Mouse (Mus musculus) lung, postnatal 14 days (tissue): Measurements from ENCODE around the gene Ube2t.

ENCODE experiments used
- DNase-seq: peaks from one replicate; pipeline ENCODE4 v3.0.0; 2021

The Ube2t gene

GRCm38 (mm10) chr1:134962053-134962803, at the start of gene Ube2t:
Gene Ube2t, plus strand, starts transcription at chr1:134962565.
- peak; percentile 96 for DNase-seq

GRCm38 (mm10) chr1:134913535-134913934, 48.8 kb upstream of the Ube2t start:
- peak; percentile 24 for DNase-seq

GRCm38 (mm10) chr1:134915421-134915820, 46.9 kb upstream of the Ube2t start:
- DNase-seq: no peak

- no peak for DNase-seq
These were observed 43.4 kb upstream of the Ube2t start for GRCm38 (mm10) chr1:134919010-134919409.

GRCm38 (mm10) chr1:134932431-134932830, 29.9 kb upstream of the Ube2t start:
- no peak for DNase-seq

GRCm38 (mm10) chr1:134936335-134936734, 26.0 kb upstream of the Ube2t start:
- DNase-seq: no peak

- no peak for DNase-seq
These were observed 24.1 kb upstream of the Ube2t start for GRCm38 (mm10) chr1:134938233-134938632.

- DNase-seq: no peak
These were observed 21.5 kb upstream of the Ube2t start for GRCm38 (mm10) chr1:134940863-134941262.

GRCm38 (mm10) chr1:134942898-134943297, 19.5 kb upstream of the Ube2t start:
- DNase-seq: no peak

GRCm38 (mm10) chr1:134947590-134947989, 14.8 kb upstream of the Ube2t start:
- DNase-seq: no peak

- DNase-seq: no peak
These were observed 12.4 kb upstream of the Ube2t start for GRCm38 (mm10) chr1:134949946-134950345.

GRCm38 (mm10) chr1:134955050-134955636, 7.2 kb upstream of the Ube2t start:
- DNase-seq: no peak

GRCm38 (mm10) chr1:134955637-134956176, 6.7 kb upstream of the Ube2t start, which contains the start of gene Ppp1r12b:
Gene Ppp1r12b, minus strand, starts transcription at chr1:134955942.
- DNase-seq: peak; percentile 94

- DNase-seq: no peak
These were observed 1.7 kb upstream of the Ube2t start for GRCm38 (mm10) chr1:134960634-134961033.

GRCm38 (mm10) chr1:134962821-134963220, 456 bp downstream of the Ube2t start:
- no peak for DNase-seq

- no peak for DNase-seq
These were observed 3.1 kb downstream of the Ube2t start for GRCm38 (mm10) chr1:134965430-134965829.

GRCm38 (mm10) chr1:134972920-134973319, 10.6 kb downstream of the Ube2t start:
- DNase-seq: no peak

GRCm38 (mm10) chr1:134987173-134987961, 25.0 kb downstream of the Ube2t start:
- peak; percentile 62 for DNase-seq

GRCm38 (mm10) chr1:134987962-134988341, 25.6 kb downstream of the Ube2t start:
- no peak for DNase-seq

- DNase-seq: peak; percentile 85
These were observed 27.0 kb downstream of the Ube2t start for GRCm38 (mm10) chr1:134989372-134989771.

- DNase-seq: no peak
These were observed 29.8 kb downstream of the Ube2t start for GRCm38 (mm10) chr1:134992046-134992645.

GRCm38 (mm10) chr1:134994739-134995138, 32.4 kb downstream of the Ube2t start:
- no peak for DNase-seq

- DNase-seq: no peak
These were observed 33.1 kb downstream of the Ube2t start for GRCm38 (mm10) chr1:134995437-134995836.
